Mouse (Mus musculus) megakaryocyte, embryonic 14.5 days (primary cell): ENCODE results near the gene Rbks. TPM values are rescaled to one million over a fixed set of nuclear protein-coding genes. Genes with fewer than 3 reads are reported as not detected.

ENCODE experiments used
- H3K27me3 ChIP-seq: replicated peaks from 2 replicates; pipeline ENCODE3; 2012; ENCODE audit warnings: inconsistent platforms
- H3K36me3 ChIP-seq: replicated peaks from 2 replicates; pipeline ENCODE3; 2012; ENCODE audit warnings: low read length, inconsistent platforms, mixed read lengths
- H3K4me1 ChIP-seq: 2 replicates; pipeline ENCODE4 v1.6.1; 2012; ENCODE audit warnings: inconsistent platforms
- H3K4me3 ChIP-seq: replicated peaks from 2 replicates; pipeline ENCODE3; 2012; ENCODE audit warnings: moderate library complexity, mild to moderate bottlenecking, inconsistent platforms
- H3K9me3 ChIP-seq: 2 replicates; pipeline ENCODE4 v1.6.1; 2012; ENCODE audit warnings: inconsistent platforms
- FLI1 ChIP-seq: IDR thresholded peaks from 2 replicates; pipeline ENCODE4 v1.6.1; 2012; ENCODE audit warnings: low read length, inconsistent platforms, mixed read lengths
- GATA1 ChIP-seq: IDR thresholded peaks from 3 replicates; pipeline ENCODE4 v1.6.1; 2012; ENCODE audit warnings: mixed read lengths, low read length, inconsistent platforms, borderline replicate concordance
- polyA plus RNA-seq: library from polyadenylated mRNA; stranded (reverse); fragments of >175 nt; gene quantifications from 2 replicates; pipeline ENCODE4 v1.2.3, GENCODE M21; 2012; ENCODE audit warnings: low replicate concordance; ENCODE audit not compliant: insufficient read depth

Rbks gene
- polyA plus RNA-seq, 1 experiment: 7.9 TPM

DNA sequence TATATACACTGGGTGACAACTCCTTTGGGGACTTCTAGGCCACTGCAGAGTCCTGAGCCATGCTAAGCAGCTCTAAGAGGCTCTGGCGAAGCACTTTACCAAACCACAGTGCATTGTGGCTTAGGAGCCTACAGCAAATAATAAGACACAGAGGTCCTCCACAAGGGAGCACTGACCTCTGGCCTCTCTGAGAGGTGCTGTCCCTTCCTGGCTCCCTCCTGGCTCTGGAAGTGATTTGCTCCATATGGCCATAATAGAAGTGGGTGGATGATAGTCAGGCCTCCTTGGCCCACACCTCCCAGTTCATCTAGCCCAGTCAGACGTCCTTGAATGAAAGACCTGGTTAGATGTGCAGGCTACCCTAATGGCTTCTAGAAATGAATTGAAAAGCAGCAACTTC, 109.4 kb downstream of the Rbks start:
- TF ChIP-seq GATA1 (no peak), FLI1 (no peak)
- Histone ChIP-seq H3K27me3 (peaks cover 9% of the 10 kb centered on the region), H3K36me3 (peaks cover 12% of the 10 kb centered on the region), H3K4me1 (peaks cover 5% of the 10 kb centered on the region), H3K9me3 (peaks cover 26% of the 10 kb centered on the region), H3K4me3 (no peak overlapping the region)

DNA sequence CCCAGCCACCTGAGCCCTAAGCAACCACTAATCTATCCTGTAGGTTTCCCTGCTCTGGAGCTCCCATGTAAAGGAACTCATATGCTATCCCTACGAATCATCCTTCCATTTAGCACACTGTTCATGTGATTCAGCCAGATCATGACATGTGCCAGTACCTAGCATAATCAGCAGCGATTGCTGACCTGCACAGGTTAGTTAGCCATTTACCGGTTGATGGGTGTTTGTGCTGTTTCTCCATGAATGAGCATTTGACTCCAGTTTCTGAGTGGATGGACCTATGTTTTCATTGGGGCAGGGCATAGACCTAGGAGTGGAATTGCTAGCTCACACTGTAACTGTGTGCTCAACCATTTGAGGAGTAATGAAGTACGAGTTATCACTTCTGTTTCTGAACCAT, 111.9 kb downstream of the Rbks start:
- TF ChIP-seq GATA1: no peak
- TF ChIP-seq FLI1: no peak

DNA sequence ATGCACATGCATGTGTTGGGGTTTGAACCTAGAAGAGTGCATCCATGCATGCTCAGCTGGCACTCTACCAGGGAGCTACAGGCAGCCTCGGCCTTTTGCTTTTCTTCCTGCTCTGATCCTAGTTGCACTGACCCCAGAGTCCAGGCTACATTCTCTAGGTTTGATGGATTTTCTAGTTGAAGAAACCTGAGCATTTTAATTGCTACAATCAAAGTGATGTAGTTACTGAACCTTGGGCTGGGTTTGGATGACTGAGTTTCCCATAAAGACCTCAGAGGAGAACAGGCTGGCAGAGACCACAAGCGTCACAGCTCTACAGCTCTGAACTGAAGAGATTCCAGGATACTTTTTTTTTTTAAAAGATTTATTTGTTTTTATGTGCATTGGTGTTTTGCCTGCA, 114.2 kb downstream of the Rbks start:
- Histone ChIP-seq H3K9me3 (peaks cover 11% of the 10 kb centered on the region), H3K27me3 (peaks cover 16% of the 10 kb centered on the region), H3K4me1 (peaks cover 8% of the 10 kb centered on the region; the same call in 1 of the 2 replicates), H3K36me3 (peaks cover 6% of the 10 kb centered on the region), H3K4me3 (peak overlapping the region; percentile 57)
- TF ChIP-seq FLI1: no peak
- TF ChIP-seq GATA1: no peak

More for the DNA sequence above, 111.9 kb downstream of the Rbks start:
- H3K27me3 ChIP-seq: peaks cover 15% of the 10 kb centered on the region
- H3K36me3 ChIP-seq: peaks cover 12% of the 10 kb centered on the region
- H3K4me1 ChIP-seq: peaks cover 8% of the 10 kb centered on the region; the same call in 1 of the 2 replicates
- H3K4me3 ChIP-seq: no peak overlapping the region
- H3K9me3 ChIP-seq: peaks cover 26% of the 10 kb centered on the region

DNA sequence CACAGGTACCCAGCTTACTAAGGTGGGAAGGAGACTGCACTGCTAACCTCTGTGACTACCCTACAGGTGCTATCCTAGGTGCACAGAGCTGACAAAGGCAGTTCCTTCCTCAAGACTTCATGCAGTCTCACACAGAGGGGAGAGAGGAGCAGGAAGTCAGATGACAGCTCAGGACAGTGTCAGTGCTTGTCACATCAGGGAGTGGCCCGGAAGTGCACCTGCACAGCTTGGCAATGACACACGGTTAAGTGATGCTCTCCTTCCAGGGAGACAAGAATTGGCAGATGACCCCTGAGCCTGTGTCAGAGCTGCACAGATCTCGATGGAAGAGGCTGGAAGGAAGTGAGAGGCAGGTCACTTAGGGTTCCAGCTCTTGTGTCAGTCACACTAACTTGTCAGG, 115.5 kb downstream of the Rbks start:
- H3K4me1 ChIP-seq: peaks cover 4% of the 10 kb centered on the region
- H3K36me3 ChIP-seq: peaks cover 6% of the 10 kb centered on the region
- no peak overlapping the region for H3K4me3 ChIP-seq
- peaks cover 20% of the 10 kb centered on the region for H3K27me3 ChIP-seq
- TF ChIP-seq FLI1 (no peak), GATA1 (no peak)
- H3K9me3 ChIP-seq: peaks cover 11% of the 10 kb centered on the region

DNA sequence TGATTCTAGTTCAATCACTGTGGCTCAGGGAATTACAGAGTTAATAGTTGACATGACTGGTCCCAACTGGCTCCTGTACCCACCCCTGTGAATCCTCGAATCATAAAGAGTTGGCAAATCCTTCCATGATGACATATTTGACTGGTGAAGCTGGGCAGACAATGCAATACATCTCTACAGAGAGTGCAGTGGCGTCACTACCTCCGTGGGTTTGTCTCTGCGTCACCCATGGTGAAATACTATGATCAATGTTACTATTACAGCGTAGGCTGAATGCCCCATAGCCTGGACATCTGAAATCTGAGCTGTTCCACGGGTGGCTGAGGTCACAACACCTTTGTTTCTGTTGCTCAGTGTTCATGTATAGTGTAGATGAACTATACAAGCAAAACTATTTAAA, 116.2 kb downstream of the Rbks start:
- H3K9me3 ChIP-seq: peaks cover 11% of the 10 kb centered on the region
- TF ChIP-seq FLI1 (no peak), GATA1 (no peak)

DNA sequence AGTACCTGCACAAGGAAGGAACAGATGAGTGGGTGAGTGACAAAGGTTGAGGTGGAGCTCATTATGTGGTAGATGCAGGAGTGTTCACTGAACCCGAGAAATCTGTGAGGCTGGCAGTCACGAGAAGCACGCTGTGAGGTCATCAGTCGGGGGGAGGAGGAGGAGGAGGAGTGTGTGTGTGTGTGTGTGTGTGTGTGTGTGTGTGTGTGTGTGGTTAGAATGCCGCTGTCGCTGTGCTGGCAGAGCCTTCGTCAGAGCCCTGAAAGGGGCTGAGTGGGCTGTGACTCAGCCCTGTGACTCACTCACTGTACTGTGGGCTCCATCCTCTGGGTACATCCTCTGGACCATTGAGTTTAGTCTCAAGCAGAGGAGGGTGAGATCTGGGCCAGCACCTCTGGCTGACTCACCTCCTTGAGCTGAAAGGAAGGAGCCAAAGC, 120.9 kb downstream of the Rbks start:
- H3K36me3 ChIP-seq: no peaks in the 10 kb centered on the region
- H3K4me1 ChIP-seq: peaks cover 17% of the 10 kb centered on the region
- peaks cover 20% of the 10 kb centered on the region for H3K27me3 ChIP-seq
- H3K9me3 ChIP-seq: no peaks in the 10 kb centered on the region
- no peak for TF ChIP-seq GATA1
- no peak for TF ChIP-seq FLI1
- peak overlapping the region; percentile 62 for H3K4me3 ChIP-seq

More for the DNA sequence above, 116.2 kb downstream of the Rbks start:
- H3K4me1 ChIP-seq: peaks cover 11% of the 10 kb centered on the region
- peaks cover 6% of the 10 kb centered on the region for H3K36me3 ChIP-seq
- no peak overlapping the region for H3K4me3 ChIP-seq
- peaks cover 22% of the 10 kb centered on the region for H3K27me3 ChIP-seq

Other genes starting within 250 kb of the Rbks start
- gene Zfp512, start 245.2 kb downstream of the Rbks start, polyA plus RNA-seq: 3.4 and 4.0 TPM in 2 replicates
- gene 4930548H24Rik, start 211.9 kb downstream of the Rbks start, polyA plus RNA-seq: not detected in 2 replicates
- 8.9 TPM in 1 of 2 replicates, not detected in the other for gene Gpn1, start 202.9 kb downstream of the Rbks start, polyA plus RNA-seq
- gene Slc4a1ap, start 170.6 kb downstream of the Rbks start, polyA plus RNA-seq: 8.4 and 21.3 TPM in 2 replicates
- 6.2 and 10.4 TPM in 2 replicates for gene Supt7l, start 169.8 kb downstream of the Rbks start, polyA plus RNA-seq
- gene Mrpl33, start 100.7 kb downstream of the Rbks start, polyA plus RNA-seq: 6.0 TPM in 1 of 2 replicates, not detected in the other
- gene Babam2, start 57 bp upstream of the Rbks start, polyA plus RNA-seq: 87.2 and 163 TPM in 2 replicates